Mouse (Mus musculus) lung, adult 2 months (tissue): ENCODE data around the gene Plgrkt. TPM values are rescaled to one million over a fixed set of nuclear protein-coding genes. Genes with fewer than 3 reads are reported as not detected.
"Not testable (repeated sequence)": the region's sequence is repeated elsewhere in the genome, so short reads cannot be mapped to it uniquely, and the experiment has no call there.

Source experiments
- DNase-seq: peaks from one replicate; pipeline ENCODE4 v3.0.0; 2022
- H3K4me1 ChIP-seq: fragments of 200-500 bp; 2 replicates; pipeline ENCODE4 v1.6.1; 2011; ENCODE audit warnings: low read length; ENCODE audit not compliant: control insufficient read depth, insufficient read depth
- H3K4me3 ChIP-seq: fragments of 200-500 bp; replicated peaks from 2 replicates; pipeline ENCODE3; 2011; ENCODE audit warnings: low read depth, mild to moderate bottlenecking, control low read depth, low read length; ENCODE audit errors: extremely low read depth
- CTCF ChIP-seq: fragments of 200-500 bp; IDR thresholded peaks from 2 replicates; pipeline ENCODE4 v1.5.1; 2011; ENCODE audit warnings: mild to moderate bottlenecking, low read length, control low read depth; ENCODE audit not compliant: insufficient read depth
- POLR2A ChIP-seq: fragments of 200-500 bp; IDR thresholded peaks from 2 replicates; pipeline ENCODE4 v1.6.1; 2011; ENCODE audit warnings: low read depth, mild to moderate bottlenecking, control low read depth, low read length, borderline replicate concordance; ENCODE audit errors: extremely low read depth
- WGBS: fragments of 180-500 bp; shearing (Covaris S2); methylation state at CpG from one replicate; pipeline ENCODE4 v1.1.7; 2018; 5-methylcytosine and 5-hydroxymethylcytosine counted together
- polyA plus RNA-seq: library from polyadenylated mRNA; depleted of rRNA; stranded (reverse); fragments of >200 nt; gene quantifications from 2 replicates; pipeline ENCODE4 v1.2.3, GENCODE M21; 2012; rRNA removed

Plgrkt gene
- 56.1 and 57.2 TPM in 2 replicates for polyA plus RNA-seq

- peak; percentile 68; the same call in 1 of the 2 replicates for TF ChIP-seq POLR2A
- TF ChIP-seq CTCF: no peak
- peak within 1 kb of the TSS; percentile 81 for H3K4me3 ChIP-seq
- under 1% methylated on average over 26 of the region's 26 CpGs for WGBS
- H3K4me1 ChIP-seq: peaks cover 6% of the 10 kb centered on the region
- DNase-seq: peak; percentile 74
These were observed at the start of gene Plgrkt, which contains the start of gene Cd274 for GRCm38 (mm10) chr19:29366969-29367622. Plgrkt (minus strand) TSS chr19:29367390. Cd274 (plus strand) TSS chr19:29367455.

- DNase-seq: no peak
- Histone ChIP-seq H3K4me3 (no peak overlapping the region), H3K4me1 (peaks cover 5% of the 10 kb centered on the region)
- WGBS: 73% methylated on average over 3 of the region's 3 CpGs
- no peak for TF ChIP-seq CTCF
- no peak for TF ChIP-seq POLR2A
These were observed 49.3 kb upstream of the Plgrkt start for GRCm38 (mm10) chr19:29416393-29416902.

GRCm38 (mm10) chr19:29414917-29415316 lies 47.7 kb upstream of the Plgrkt start:
- not testable (repeated sequence) for H3K4me3 ChIP-seq

GRCm38 (mm10) chr19:29414513-29414912 lies 47.3 kb upstream of the Plgrkt start:
- Histone ChIP-seq H3K4me3 (no peak overlapping the region), H3K4me1 (peaks cover 5% of the 10 kb centered on the region)
- no peak for TF ChIP-seq CTCF
- no peak for TF ChIP-seq POLR2A
- DNase-seq: no peak
- 81% methylated on average over 3 of the region's 3 CpGs for WGBS

More at GRCm38 (mm10) chr19:29414917-29415316, 47.7 kb upstream of the Plgrkt start:
- H3K4me1 ChIP-seq, DNase-seq: not testable (repeated sequence)

- Histone ChIP-seq H3K4me3 (no peak overlapping the region), H3K4me1 (no peaks in the 10 kb centered on the region; the same call in 1 of the 2 replicates)
- 64% methylated on average over 6 of the region's 6 CpGs for WGBS
- no peak for DNase-seq
- no peak for TF ChIP-seq POLR2A
- TF ChIP-seq CTCF: no peak
These were observed 45.6 kb upstream of the Plgrkt start for GRCm38 (mm10) chr19:29412476-29413420.

DNA sequence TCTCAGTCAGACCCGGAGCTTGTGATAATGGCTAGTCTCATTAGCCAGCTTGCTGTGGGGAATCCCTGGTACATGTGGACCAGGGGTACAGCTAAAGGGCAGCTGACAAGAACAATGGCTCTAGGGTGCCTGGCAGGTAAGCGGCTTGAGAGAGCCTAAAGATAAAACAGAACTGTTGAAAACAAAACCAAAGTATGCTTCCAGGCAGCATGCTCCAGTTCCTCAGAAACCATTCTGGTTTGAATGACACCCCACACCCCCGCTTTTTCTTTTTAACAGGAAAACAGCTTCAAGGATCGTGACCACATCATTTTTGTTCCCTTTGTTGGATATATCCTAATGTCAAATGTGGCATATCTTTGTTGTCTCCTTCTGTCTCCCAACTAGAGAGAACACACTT lies 43.4 kb upstream of the Plgrkt start, which contains the start of gene Pdcd1lg2:
Gene Pdcd1lg2, plus strand, starts transcription at position 301 of the 400 bp plus-strand sequence.
- 84% methylated on average over 4 of the region's 4 CpGs for WGBS
- no peak for TF ChIP-seq POLR2A
- no peak for TF ChIP-seq CTCF
- no peak within 1 kb of the TSS for H3K4me3 ChIP-seq
- H3K4me1 ChIP-seq: no peaks in the 10 kb centered on the region; the same call in 1 of the 2 replicates
- DNase-seq: no peak

DNA sequence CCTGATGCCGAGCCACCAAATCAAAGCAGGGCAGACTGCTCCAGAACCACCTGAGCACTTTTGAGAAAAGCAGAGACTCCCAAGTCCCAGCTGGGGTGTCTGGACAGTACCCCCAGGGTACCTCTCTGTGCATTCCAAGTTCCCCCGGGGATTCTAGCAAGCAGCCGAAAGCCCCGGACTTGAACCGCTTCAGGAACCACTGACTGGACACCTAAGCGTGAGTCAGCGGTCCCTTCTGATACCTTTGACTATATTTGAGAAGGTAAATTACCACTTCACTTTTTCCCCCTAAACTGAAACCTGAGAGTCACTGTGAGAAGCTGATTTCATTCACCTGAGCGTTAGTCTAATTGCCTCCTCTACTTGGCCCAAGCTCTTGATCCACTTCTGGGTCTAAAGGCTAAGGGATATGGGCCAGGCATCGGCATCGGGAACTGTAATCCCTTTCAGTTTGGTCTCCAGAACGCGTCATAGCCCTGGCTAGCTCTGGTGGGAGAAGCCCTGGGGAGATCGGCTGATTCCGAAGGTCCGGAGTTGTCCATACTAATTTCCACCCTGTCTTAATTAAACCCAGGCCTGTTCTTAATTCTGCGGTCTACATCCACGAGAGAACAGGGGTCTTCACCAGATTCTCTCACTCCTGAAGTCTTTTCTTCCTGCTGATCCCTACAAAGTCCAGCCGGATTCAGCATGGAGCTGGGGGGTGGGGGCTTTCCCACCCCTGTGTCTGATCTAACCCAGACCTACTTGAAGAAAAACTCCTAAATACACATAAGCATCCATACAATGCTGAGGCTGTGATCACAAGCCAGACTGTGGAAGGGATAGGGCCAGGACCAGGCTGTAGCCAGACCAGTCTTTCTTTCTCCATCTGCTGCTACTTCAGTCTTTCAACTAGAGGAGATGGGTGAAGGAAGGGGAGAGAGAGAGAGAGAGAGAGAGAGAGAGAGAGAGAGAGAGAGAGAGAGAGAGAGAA lies 39.1 kb upstream of the Plgrkt start:
- no peak for TF ChIP-seq CTCF
- no peak for TF ChIP-seq POLR2A

GRCm38 (mm10) chr19:29405388-29405787 lies 38.2 kb upstream of the Plgrkt start:
- DNase-seq: no peak
- no peaks in the 10 kb centered on the region for H3K4me1 ChIP-seq
- TF ChIP-seq POLR2A (no peak), CTCF (no peak)
- WGBS: 70% methylated on average over 2 of the region's 2 CpGs
- H3K4me3 ChIP-seq: no peak overlapping the region

More for the DNA sequence above, 39.1 kb upstream of the Plgrkt start:
- Histone ChIP-seq H3K4me1 (no peaks in the 10 kb centered on the region), H3K4me3 (no peak overlapping the region)
- WGBS: 89% methylated on average over 18 of the region's 18 CpGs
- no peak for DNase-seq

GRCm38 (mm10) chr19:29403251-29403650 lies 36.1 kb upstream of the Plgrkt start:
- no peak for DNase-seq
- 78% methylated on average over 4 of the region's 4 CpGs for WGBS

More at GRCm38 (mm10) chr19:29403251-29403650, 36.1 kb upstream of the Plgrkt start:
- no peak overlapping the region for H3K4me3 ChIP-seq
- TF ChIP-seq CTCF (no peak), POLR2A (no peak)
- H3K4me1 ChIP-seq: no peaks in the 10 kb centered on the region
